Mouse (Mus musculus) liver, adult 2 months (tissue): Measurements from ENCODE around the gene Rprd1b.

Source experiments
- CTCF ChIP-seq: fragments of 200-500 bp; IDR thresholded peaks from 2 replicates; pipeline ENCODE4 v1.5.1; 2011; ENCODE audit warnings: low read depth, low read length, control low read depth
- POLR2A ChIP-seq: fragments of 200-500 bp; IDR thresholded peaks from 2 replicates; pipeline ENCODE4 v1.6.1; 2011; ENCODE audit warnings: low read length, control low read depth; ENCODE audit not compliant: insufficient read depth; ENCODE audit errors: extremely low read depth

DNA sequence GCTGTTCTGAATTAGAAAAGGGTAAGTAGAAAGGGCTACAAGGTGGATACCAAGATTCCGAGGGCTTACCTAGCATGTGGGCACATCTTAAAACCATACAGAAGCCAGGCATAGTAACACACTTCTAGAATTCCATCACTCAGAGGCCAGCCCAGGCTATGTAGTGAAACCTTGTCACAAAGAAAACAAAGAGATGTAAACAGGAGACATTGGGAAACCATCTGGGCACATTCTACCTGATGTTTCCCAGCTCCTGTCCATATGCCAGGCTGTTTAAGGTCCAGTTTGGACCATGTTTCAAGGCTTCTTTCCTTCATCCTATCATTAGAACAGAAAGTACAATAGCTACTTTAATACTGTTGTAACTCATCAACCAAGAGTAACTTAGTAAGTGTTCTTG is 9.3 kb downstream of the Rprd1b start:
- TF ChIP-seq CTCF (no peak), POLR2A (no peak)
